Mouse (Mus musculus) macrophage (primary cell): ENCODE data around the gene Prss46. TPM values are rescaled to one million over a fixed set of nuclear protein-coding genes. Genes with fewer than 3 reads are reported as not detected.

Experiments
- H3K27ac ChIP-seq: fragments of 350-480 bp; formaldehyde crosslinking; 2 replicates; pipeline ENCODE4 v1.9.0; 2021
- H3K36me3 ChIP-seq: fragments of 350-480 bp; formaldehyde crosslinking; 2 replicates; pipeline ENCODE4 v1.9.0; 2021; ENCODE audit errors: inconsistent target
- H3K4me3 ChIP-seq: fragments of 350-480 bp; formaldehyde crosslinking; 2 replicates; pipeline ENCODE4 v1.9.0; 2021; ENCODE audit errors: inconsistent target
- H3K79me2 ChIP-seq: fragments of 350-480 bp; formaldehyde crosslinking; 2 replicates; pipeline ENCODE4 v1.9.0; 2021; ENCODE audit errors: inconsistent target
- WGBS: methylation state at CpG from one replicate; pipeline ENCODE4 v1.1.7; 2026; ENCODE audit warnings: inconsistent platforms; ENCODE audit not compliant: missing documents; 5-methylcytosine and 5-hydroxymethylcytosine counted together
- polyA plus RNA-seq: library from polyadenylated mRNA; stranded (reverse); fragments of 250-400 nt; gene quantifications from 3 replicates; pipeline ENCODE4 v1.2.4, GENCODE M21; 2018; ENCODE audit warnings: inconsistent platforms

Gene Prss46
- polyA plus RNA-seq, 1 experiment from 2014 or later = 0.11 TPM

DNA sequence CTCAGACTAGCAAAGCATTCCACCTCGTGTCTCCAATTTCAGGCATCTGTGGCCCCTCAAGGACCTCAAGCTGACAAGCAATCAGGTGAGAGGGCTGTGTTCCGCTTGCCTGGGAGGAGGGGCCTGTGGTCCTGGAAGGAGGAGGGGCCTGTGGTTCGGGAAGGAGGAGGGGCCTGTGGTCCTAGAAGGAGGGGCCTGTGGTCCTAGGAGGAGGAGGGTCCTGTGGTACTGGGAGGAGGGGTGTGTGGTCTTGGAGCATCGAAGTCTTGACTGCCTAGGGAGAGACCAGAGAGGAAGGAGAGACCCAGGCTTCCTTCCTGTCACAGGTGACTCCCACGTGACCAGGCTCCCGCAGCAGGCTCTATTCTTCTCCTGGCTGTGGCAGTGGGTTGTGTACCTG lies 52.3 kb downstream of the Prss46 start:
- Histone ChIP-seq H3K79me2 (no peaks in the 10 kb centered on the region), H3K4me3 (no peak overlapping the region), H3K27ac (no peak overlapping the region), H3K36me3 (peaks cover 13% of the 10 kb centered on the region; the same call in 1 of the 2 replicates)
- WGBS = 8% methylated on average over 6 of the region's 6 CpGs

DNA sequence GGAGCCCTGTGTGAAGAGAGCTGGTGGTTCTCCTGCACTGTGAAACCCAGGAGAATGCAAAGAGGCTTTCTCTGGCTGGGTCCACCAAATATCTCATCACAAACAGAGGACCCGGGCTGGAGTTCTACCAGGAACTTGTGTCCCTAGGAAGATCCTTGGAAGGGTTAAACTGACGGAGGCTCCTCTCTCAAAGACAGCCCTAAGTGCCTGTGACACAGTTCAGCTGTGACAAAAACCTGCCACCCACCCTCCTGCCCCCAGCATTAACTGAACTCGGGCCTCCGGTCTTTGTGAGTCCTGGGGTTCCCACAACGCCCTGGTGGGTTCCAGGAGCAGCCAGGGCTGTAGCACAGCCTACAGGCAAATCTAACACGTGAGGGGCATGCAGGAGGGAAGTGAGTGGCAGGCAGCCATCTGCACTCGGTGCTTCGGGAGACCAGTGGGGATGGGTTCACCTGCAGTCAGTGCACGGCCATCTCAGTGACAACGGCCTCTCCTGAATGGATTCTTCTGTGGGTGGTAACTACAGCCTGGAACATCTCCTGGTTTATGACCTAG lies 55.2 kb downstream of the Prss46 start:
- H3K79me2 ChIP-seq = no peaks in the 10 kb centered on the region
- WGBS = 84% methylated on average over 10 of the region's 10 CpGs
- H3K4me3 ChIP-seq = no peak overlapping the region
- peaks cover 9% of the 10 kb centered on the region; the same call in 1 of the 2 replicates for H3K36me3 ChIP-seq
- no peak overlapping the region for H3K27ac ChIP-seq

DNA sequence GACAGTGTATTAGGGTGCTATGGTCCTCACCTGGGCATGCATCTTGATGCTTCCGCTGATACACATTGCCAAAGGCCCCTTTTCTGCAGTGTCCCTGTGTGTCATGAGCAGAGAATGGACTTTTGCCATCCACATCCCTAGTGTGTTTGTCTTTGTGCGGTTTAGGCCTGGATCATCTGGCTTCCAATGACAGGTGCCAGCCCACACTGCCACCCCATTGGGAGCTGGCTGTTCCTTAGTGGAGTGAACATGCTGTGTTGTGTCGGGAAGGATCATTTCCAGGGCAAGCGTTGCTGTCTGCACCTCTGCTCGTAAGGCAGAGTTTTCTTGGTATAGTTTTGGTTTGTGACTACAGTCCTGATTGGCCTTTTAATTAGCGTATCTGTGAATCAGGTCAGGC lies 56.9 kb downstream of the Prss46 start:
- H3K27ac ChIP-seq = no peak overlapping the region
- no peaks in the 10 kb centered on the region for H3K79me2 ChIP-seq
- WGBS = 95% methylated on average over 6 of the region's 6 CpGs
- H3K4me3 ChIP-seq = no peak overlapping the region
- H3K36me3 ChIP-seq = peaks cover 8% of the 10 kb centered on the region; the same call in 1 of the 2 replicates

DNA sequence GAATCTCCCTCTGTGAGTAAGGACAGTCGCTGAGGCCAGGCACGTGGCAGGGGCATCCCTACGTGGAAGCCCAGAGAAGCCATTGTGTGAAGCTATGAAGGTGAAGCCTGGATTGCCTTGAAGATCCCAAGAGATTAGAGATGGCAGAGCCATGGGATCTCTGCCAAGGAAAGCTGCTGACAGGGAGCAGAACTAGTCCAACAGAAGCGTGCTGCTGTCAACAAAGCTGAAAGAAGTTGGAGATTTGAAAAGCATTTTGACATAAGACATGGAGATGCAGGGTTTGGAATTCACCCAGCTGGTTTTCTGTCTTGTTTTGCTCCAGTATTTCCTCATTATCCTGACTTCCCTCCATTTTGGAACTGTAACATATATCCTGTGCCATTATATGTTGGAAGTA lies 58.0 kb downstream of the Prss46 start:
- Histone ChIP-seq H3K27ac (no peak overlapping the region), H3K79me2 (no peaks in the 10 kb centered on the region), H3K36me3 (peaks cover 8% of the 10 kb centered on the region; the same call in 1 of the 2 replicates), H3K4me3 (no peak overlapping the region)
- 95% methylated on average over 4 of the region's 4 CpGs for WGBS

Other genes with a start within 250 kb of the Prss46 start
- 0.95 to 4.3 TPM (median 2.3 TPM) in 3 replicates for gene Nradd, start 220.1 kb upstream of the Prss46 start, polyA plus RNA-seq
- gene Nbeal2, start 190.3 kb upstream of the Prss46 start, polyA plus RNA-seq = 8.6 to 16.6 TPM (median 14.0 TPM) in 3 replicates
- gene Ccdc12, start 188.0 kb upstream of the Prss46 start, polyA plus RNA-seq = 80.9 to 152 TPM (median 147 TPM) in 3 replicates
- gene Myl3, start 102.6 kb upstream of the Prss46 start, polyA plus RNA-seq = not detected in 3 replicates
- 0.16 TPM in 1 of 3 replicates, not detected in the others for gene Pth1r, start 97.4 kb upstream of the Prss46 start, polyA plus RNA-seq
- gene Prss42, start 46.3 kb upstream of the Prss46 start, polyA plus RNA-seq = not detected in 3 replicates
- not detected in 3 replicates for gene Prss44, start 30.5 kb upstream of the Prss46 start, polyA plus RNA-seq
- gene Prss43, start 17.8 kb upstream of the Prss46 start, polyA plus RNA-seq = not detected in 3 replicates
- gene Prss45, start 9.9 kb upstream of the Prss46 start, polyA plus RNA-seq = not detected in 3 replicates
- not detected in 3 replicates for gene Prss50, start 13.5 kb downstream of the Prss46 start, polyA plus RNA-seq
- 5.1 to 14.0 TPM (median 6.6 TPM) in 3 replicates for gene Als2cl, start 35.4 kb downstream of the Prss46 start, polyA plus RNA-seq
- gene Tmie, start 35.6 kb downstream of the Prss46 start, polyA plus RNA-seq = 0.10 to 0.43 TPM (median 0.26 TPM) in 3 replicates
- not detected in 3 replicates for gene Fam240a, start 72.4 kb downstream of the Prss46 start, polyA plus RNA-seq
- gene Tdgf1, start 101.7 kb downstream of the Prss46 start, polyA plus RNA-seq = not detected in 3 replicates
- not detected in 3 replicates for gene Lrrc2, start 107.0 kb downstream of the Prss46 start, polyA plus RNA-seq
- not detected in 3 replicates for gene Rtp3, start 146.1 kb downstream of the Prss46 start, polyA plus RNA-seq
- 1.6 to 15.3 TPM (median 4.9 TPM) in 3 replicates for gene Ltf, start 174.8 kb downstream of the Prss46 start, polyA plus RNA-seq
- 9.4 to 36.5 TPM (median 19.8 TPM) in 3 replicates for gene Ccrl2, start 213.0 kb downstream of the Prss46 start, polyA plus RNA-seq